Mouse (Mus musculus) spleen, postnatal 14 days (tissue): ENCODE measurements at regions not wholly inside any gene's neighbourhood (a gene's known extent, or its start where the extent isn't known, plus 50 kb on each side); places are given as distances from the start of the nearest gene placed in this dataset.

Source experiments
- DNase-seq, 2 experiments: peaks; one replicate each; pipeline ENCODE4 v3.0.0; 2021 to 2022; ENCODE audit warnings: low spot score in 2 of 2

DNA sequence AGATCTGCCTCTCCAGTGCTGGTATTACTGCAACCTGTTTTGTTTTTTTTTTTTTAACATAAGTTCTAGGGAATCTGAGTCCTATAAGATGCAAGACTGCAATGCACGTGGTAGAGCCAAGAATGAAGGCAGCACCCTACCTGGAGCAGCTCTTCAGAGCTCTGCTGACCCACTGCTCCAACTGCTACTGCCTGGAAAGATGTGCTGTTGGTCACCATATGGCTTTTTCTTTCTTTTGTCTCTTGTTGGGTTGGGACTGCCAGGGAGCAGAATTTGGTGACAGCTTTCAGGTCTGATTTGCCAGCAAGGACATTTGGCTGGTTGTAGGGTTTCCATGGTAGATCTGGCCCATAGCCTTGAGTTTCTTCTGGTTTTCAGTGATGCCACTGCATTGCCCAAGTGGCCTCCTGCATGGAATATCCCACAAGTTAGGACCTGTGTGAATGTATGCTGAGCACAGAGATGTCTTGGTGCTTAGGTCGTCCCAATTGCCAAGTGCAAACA lies 123.9 kb upstream of the Irf2bp2 start:
- no peak for DNase-seq

DNA sequence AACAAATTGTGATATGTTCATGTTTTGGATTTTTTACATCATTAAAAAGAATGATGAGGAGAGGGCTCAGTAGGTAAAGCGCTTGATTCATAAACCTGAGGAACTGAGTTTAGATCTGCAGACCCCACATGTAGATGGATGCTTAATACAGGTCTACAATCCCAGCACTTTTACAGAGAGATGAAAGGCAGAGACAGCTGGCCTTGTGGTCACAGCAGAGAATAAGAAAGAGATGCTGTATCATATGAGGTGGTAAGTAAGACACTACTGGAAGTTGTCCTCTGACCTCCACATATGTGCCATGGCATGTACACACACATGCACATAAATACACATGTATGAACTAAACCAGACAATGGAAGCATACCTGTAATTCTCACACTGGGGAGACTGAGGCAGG lies 121.9 kb upstream of the Irf2bp2 start:
- no peak for DNase-seq

DNA sequence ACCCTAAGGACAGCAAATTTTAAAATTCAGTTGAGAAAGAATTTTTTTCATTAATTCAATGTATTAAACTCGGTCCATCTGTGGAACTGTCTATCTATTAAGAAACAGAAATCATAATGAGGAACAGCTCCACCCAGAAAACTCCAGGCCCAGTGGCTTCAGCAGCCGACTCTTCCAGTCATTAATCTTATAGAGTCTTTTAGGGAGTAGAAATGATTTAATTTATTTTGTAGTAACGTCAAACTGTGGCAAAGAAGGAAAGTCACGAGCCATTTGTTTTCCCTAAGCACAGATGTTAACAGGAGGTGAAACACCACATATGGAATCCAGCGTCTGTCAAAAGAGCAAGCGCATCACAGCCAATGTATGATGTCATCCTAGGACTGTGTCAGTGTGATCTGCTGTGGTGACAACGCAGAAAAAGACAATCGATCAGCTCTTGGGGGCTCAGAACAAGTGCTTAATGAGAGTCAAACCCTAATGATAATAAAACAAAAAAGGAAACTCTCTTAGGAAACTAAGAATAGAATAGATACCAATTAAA lies 119.9 kb upstream of the Irf2bp2 start:
- no peak for DNase-seq

DNA sequence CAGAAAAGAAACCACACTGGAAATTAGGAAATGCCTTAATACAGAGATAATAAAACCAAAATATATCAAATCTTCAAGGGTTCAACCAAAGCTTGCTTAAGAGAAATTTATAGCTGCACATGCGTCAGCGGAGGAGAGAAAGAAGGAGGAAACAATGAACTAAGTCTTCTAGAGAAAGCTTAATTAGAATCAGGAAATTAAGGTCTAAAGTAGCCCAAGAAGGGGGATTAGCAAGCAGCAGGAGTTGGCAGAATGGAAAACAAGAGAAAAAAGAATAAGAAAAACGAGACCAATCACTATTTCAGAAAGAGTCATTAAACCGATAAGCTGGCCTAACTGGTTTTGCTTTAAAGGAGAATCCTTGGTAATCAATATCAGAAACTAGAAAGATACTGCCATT lies 119.4 kb upstream of the Irf2bp2 start:
- DNase-seq: no peak

DNA sequence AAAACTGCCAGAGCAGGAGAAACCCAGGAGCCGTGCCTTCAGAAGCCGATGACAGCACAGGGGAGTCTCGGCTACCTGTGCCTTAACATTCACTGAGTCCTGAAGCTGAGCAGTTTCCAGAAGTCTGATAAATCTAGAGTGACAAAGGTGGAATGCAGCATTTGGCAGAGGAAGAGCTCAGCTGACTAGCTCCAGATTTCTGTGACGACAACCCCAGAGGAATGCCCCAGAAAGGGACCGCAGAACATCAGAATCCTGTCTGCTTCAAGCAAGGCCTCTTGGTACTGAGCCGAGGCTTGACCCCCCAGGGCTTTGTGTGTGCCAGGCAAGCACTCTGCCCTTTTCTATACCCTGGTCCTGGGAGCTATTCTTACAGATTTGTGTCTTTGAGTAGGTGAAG lies 119.0 kb upstream of the Irf2bp2 start:
- DNase-seq: no peak

DNA sequence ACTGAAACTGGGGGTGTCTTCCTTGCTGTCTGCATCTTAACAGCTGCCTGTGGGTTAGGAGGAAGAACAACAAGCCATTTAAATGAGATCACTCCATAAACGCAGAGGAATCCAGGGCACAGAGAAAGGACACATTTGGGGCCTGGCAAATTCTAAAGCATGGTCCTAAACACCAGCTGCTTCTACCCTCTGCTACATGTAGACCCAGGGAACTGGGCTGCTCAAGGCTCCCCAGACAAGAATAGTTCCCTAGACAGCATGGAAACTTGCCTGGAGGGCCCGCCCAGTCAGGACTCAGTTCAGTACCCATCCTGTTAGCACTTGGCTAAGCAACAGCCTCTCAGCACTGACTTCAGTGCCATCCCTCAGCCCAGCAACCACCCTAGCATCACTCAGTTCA lies 115.2 kb upstream of the Irf2bp2 start:
- no peak for DNase-seq

DNA sequence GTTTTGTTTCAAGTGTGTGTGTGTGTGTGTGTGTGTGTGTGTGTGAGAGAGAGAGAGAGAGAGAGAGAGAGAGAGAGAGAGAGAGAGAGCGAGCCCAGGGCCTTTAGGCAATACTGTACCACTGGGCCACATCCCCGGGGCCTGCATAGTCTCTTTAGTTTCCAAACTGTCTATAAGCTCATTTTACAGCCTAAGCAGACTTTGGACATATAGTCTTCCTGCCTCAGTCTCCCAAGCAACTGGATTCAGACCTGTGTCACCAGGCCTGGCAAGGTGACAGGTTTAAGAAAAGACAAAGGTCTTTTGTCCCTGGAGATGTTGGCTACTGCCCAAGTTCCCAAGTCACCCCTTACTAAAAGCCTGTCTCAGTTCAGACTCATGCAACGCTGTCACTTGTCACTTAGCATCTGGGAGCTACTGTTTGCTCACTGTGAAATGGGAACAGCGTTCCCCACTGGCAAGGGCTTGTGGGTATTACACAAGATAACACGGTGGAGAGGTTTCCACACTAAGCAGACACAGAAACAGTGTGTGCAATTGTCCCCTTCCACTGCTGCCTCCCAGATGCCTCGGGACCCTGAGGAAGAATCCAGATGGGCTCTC lies 113.6 kb upstream of the Irf2bp2 start:
- DNase-seq: no peak

DNA sequence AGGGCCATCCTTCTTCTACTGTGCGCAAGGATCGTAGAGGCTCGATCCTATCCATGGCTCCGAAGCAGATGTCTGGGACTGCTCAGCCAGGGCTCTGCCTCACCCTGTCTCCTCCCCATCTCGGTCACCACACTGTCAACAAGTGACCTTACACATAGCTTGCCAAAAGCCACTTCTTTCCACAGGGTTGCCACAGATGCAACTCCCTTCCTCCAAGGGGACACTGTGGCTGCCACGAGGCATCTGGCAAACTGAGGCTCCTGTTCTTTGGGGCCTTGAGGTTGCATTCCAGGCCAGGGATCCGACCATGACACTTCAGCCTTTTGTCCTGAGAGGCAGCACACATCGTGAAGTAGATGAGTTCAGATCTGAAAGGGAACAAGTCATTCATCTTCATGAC lies 112.5 kb upstream of the Irf2bp2 start:
- DNase-seq: no peak

DNA sequence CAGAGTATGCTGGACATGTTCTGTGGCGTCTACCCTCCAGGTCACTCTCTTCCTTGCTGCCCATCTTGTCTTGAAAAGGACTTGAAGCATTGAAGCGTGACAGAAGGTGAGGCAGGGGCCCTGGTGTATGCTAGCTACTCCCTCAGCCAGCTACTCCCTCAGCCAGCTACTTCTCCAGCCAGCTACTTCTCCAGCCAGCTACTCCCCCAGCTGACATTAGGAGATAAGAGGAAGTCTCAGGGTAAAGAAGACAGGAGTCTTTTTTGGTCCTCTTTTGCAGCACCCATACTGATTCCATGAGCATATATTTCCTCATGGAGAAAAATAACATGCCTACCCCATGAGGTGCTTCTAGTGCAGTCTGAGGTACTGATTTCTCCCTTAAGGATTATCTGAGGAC lies 111.6 kb upstream of the Irf2bp2 start:
- DNase-seq: no peak

DNA sequence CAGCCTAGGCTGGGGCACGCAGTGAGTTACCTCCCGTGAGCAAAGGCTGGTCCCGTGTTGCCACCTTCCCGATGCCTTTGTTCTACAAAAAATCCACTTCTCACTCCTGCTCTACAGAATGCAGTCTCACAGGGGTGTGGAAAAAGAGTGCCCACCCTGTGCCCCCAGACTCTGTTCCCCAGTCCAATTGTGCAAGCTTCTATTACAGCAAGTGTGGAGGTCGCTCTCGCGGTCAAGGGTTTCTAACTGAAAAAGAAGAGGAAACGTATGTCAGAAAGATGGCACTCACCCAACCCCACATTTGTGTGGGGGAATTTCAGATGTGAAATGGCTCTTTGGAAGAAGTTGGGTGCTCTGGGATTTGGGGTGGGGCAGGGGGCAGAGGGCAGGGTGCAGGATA lies 110.9 kb upstream of the Irf2bp2 start:
- no peak for DNase-seq

DNA sequence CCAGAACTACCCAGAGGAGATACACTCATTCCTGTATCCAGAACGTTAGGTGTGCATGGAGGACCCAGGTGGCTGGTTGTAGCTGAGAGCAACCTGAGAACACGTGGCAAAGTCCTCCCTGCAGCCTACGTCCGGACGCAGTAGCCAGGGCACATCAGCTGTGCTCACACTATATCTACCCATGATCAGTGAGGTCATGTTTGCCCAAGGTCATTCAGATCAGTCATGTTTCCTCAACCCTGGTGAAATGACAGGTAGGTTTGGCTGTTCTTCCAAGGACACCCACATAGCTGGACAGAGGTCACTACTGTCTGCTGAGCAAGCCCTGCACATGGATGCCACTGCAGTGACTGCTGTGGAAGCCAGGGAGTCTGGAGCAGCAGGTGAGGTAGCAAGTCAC lies 109.8 kb upstream of the Irf2bp2 start:
- no peak for DNase-seq

DNA sequence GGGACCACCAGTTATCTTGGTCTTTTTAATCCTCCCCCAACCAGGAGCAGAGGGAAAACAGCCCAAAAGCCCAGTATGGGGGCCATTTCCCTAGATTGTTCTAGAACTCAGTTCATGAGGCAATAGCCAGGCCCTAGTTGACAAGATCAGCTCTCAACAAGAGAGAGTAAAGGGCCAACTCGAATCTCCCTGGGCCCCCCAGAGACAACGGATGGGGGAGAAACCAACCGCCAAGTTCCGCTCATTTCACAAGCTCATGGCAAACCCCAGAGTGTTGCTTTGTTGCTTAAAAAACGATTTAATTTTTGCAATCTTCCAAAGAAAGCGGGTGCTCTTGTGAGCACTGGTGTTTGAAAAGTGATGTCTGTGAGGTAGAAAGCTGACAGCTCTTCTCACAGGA lies 108.5 kb upstream of the Irf2bp2 start:
- DNase-seq: no peak

DNA sequence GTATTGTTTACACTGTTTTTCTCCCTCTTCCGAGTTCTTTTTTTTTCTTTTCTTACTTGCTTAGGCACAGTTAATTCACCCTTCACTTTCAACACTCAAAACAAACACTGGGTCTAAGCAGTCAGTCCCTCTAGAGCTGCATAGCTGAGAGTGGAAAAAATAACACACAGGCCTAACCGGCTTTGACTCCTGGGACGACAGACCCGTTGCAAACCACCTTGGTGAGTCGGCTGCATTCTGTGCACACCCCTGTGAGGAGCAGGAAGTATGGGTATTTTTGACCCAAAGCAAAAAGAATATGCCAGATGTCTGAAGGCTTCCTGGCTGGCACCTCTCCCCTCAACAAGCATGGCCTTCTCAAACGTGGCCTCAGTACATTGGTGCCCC lies 105.6 kb upstream of the Irf2bp2 start:
- DNase-seq: no peak

DNA sequence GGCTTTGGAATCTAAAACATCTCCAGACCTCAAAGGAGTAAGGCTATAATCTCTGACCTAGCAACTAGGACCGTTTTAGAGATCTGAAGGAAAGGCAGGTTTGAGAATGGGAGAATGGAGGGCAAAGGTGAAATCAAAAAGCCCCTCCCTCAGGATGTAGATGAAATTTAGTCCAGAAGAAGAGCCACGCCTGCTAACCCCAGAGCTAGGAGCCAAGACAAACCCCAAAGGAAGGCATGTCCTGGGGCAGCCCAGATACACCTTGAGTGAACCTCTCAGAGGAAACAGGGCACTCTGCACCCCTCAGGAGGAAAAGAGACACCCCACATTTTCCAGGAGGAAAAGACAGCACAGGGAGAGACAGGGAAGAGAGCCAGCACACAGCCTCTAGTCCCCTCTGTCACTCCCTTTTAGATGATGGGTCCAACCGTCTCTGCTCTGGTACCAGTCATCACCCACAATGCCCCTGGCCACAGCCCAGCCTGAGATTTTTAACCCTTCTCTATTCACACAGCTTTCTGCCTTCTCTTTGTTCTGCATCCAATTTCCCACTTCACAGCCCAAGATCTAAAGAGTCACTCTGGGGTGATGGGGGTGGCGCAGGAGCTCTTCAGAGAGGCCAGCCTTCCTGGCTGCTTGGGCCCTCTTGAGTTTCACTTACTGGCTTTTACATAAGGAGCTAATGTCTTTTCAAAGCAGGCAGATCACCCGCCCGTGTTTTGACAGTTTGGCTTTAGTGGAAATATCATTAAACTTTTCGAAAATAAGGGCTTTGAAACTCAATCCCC lies 105.0 kb upstream of the Irf2bp2 start:
- DNase-seq: no peak

DNA sequence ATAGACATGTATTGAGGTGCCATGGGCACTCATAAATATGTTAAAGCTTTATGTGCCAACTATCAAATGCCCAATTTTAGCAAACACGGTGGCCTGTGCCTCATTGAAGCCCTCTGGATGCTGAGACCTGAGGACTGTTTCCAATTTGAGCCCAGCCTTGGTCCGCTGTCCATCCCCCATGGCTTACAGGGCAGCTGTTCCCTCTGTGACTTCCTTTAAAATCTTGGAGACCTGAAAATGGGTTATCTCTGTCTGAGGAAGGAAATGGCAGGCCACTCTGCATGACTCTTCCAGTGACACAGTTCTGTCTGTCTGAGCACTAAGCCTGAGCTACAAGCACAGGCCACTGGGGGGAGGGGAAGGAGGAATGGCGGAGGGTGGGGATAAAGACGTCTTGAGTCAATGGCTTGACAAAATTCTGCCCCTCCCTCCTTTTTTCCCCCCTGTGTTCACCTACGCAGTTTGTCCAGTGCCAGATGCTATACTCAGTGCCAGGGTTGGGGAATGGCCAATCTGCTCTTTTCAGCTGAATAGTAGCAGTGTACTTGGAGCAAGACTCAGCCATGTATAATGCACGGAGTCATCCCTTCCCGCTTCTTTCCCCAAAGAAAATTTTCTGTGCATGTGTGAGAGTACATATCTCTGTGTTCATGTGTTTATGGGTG lies 102.7 kb upstream of the Irf2bp2 start:
- DNase-seq: no peak

DNA sequence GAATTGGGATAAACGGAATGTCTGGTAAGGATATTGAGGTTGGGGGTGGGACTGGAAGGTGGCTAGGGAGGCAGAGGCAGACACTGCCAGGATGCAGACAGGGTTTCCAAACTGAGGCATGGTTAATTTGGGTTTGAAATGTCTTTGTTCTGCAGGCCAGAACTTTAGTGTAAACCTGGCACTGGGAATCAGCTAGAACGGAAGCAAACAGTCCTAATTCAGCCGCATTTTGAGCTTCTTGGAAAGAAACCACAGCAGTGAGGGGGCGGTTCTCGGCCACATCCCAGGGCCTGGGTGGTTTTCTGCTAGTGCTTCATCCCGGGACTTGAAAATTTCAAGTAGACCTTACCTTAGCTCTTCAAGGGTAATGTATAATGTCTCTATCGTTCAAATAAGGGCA lies 100.6 kb upstream of the Irf2bp2 start:
- DNase-seq: no peak

DNA sequence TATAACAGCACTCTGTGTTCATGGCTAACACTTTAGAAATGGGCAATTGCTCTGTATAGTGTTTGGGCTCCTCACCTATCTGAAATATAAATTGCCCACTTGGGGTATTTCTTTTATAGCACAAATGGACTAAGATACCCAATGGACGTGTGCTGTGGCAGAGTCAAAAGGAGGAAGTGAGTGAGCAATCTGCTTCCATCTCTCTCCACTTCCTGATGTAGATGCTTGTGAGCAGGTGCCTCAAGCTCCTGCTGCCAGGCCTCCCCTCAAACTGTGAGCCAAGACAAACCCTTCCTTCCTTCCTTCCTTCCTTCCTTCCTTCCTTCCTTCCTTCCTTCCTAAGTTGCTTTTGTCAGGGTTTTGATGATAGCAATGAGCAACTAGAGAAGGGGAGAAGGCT lies 99.9 kb upstream of the Irf2bp2 start:
- DNase-seq: no peak

DNA sequence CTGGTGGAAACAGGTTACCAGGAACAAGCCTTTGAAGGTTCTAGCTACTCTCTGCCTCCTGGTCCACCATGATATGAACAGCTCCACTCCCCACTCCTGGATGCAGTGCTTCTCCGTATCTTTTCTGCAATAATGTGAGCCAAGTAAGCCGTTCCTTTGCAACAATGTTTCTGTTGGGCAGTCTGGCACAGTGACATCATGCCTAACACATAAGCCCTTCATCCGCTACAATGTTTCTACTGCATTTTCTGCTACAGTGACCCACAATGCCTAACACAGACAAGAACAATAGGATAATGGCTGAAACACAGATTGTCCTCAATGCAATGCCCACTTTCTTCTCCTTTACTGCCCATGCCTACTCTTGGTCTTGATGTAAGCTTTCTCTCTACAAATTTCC lies 98.9 kb upstream of the Irf2bp2 start:
- no peak for DNase-seq

DNA sequence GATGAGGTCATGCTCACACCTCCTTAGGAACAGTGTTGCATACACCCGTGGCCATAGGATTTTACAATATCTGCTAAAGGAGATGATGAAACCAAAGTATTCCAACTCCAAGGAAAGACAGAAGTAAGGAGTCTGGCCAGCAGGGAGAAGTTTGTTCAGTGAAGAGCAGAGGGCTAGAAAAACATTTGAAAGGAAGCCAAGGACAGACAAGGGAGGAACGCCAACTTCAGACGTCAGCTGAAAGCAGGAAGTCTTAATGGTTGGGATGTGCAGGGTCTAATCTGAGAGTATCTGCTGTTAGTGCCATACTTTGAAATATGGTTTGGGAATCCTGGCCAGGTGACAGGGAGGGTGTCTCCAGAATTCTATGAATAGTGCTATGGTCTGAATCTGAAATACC lies 98.5 kb upstream of the Irf2bp2 start:
- no peak for DNase-seq

DNA sequence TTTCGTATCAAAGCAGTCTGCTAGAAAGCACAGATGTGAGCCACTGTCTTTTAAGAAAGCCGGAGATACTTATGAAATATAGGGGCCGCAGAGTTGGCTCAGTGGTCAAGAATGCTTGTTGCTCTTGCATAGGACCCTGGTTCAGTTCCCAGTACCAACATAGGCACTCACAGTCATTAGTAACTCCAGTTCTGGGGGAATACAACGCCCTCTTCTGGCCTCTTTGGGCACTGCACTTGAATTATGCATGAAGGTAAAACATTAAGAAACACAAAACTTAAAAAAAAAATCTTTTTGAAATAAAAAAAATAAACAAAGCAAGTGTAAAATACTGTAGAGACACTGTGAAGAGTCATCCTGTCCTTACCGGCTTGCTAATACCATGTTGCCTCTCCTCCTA lies 94.7 kb upstream of the Irf2bp2 start:
- DNase-seq: no peak

DNA sequence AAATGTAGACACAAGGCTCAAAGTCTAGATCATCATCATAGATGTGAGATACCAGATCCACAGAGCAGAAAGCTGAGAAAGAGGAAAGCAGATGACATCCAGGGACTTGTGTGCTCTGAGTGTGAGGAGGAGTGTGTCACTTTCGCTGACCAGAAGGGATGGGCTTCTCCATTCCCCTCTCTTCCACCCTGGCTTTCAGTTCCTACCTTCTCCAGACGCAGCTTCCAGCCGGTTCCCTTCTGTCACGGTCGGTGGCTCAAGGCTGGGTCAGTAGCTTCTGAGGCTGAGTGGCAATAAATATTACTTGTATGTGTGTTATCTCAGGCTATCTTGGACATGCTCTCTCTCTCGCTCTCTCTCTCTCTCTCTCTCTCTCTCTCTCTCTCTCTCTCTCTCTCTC lies 94.2 kb upstream of the Irf2bp2 start:
- DNase-seq: no peak

DNA sequence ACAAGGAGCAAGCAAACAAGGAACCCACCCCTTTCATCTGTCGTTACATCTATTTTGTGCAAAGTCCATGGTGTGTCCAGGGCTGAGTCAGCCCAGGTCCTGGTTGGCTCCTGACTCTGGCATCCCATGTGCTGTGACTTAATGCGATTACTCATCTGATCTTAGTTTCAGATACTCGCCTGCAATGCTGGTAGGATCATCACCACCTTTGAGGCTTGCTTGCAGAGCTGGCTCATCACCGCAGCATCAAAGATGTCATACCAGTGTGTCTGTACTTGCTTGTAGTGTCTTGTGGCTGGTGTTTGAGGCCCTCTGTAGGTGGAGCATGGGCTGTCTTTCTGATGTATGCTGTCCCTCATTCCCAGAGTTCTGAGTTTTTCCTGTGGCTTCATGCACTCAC lies 93.0 kb upstream of the Irf2bp2 start:
- DNase-seq: no peak

DNA sequence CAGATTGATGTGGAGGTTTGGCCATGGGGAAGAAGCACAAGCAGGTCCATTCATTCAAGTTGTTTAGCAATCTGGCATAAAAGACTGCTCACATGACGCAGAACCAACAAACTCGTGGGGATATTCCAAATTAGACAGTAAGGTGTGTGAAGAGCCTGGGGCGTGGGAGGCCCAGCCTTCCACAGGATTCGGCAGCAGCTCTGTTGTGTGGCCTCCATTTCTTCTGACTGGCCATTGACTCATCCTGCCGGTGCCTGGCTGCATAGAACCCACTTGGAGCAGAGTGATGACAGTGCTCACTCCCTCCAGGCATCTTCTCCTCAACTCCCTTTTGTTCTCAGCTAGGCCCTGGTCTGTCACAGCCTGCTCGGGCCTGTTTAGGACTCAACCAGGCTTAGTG lies 91.6 kb upstream of the Irf2bp2 start:
- DNase-seq: no peak
